Mouse (Mus musculus): ENCODE measurements around the gene Gemin2. TPM values are rescaled to one million over a fixed set of nuclear protein-coding genes. Genes with fewer than 3 reads are reported as not detected.

Gemin2 gene
- polyA plus RNA-seq, 1 experiment: 2.9 TPM

DNA sequence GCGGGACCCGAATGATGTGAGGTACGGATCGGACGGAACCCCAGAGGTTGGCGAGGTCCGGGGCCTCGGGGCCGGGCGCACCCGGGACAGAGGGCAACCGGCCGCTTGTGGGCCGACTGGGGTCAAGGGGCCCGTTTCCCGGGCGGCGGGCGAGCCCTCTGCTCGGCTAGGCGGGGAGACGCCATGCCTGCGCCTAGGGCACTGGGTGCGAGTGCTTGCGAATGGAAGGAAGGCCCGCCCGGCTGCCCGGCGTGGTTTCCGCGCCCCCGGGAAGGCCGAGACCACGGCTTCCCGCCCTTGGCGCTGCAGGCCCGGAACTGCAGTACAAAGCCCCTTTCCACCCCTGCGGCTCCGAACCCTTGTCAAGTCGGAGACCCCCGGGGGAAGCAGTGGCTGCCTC, 53.9 kb downstream of the Gemin2 start:
- WGBS: 0% methylated on average over 41 of the region's 41 CpGs
- Histone ChIP-seq H3K4me3 (replicated peaks; ENCODE audit: extremely low read depth, low read depth, low read length) (peak overlapping the region; percentile 96), H3K4me1 (ENCODE audit: control insufficient read depth, insufficient read depth, low read length) (peaks cover 4% of the 10 kb centered on the region)
- DNase-seq: no peak
- TF ChIP-seq POLR2A (IDR thresholded peaks at IDR 0.05; ENCODE audit: borderline replicate concordance, extremely low read depth, low read depth, low read length) (no peak), CTCF (IDR thresholded peaks at IDR 0.05; ENCODE audit: insufficient read depth, low read length) (no peak)

- Histone ChIP-seq H3K4me3 (replicated peaks; ENCODE audit: extremely low read depth, low read depth, low read length) (no peak overlapping the region), H3K4me1 (ENCODE audit: control insufficient read depth, insufficient read depth, low read length) (peaks cover 4% of the 10 kb centered on the region)
- no peak for DNase-seq
- TF ChIP-seq CTCF (IDR thresholded peaks at IDR 0.05; ENCODE audit: insufficient read depth, low read length): no peak
- WGBS: 87% methylated on average over 13 of the region's 13 CpGs
These were observed 55.6 kb downstream of the Gemin2 start for GRCm38 (mm10) chr12:59068791-59069190.

DNA sequence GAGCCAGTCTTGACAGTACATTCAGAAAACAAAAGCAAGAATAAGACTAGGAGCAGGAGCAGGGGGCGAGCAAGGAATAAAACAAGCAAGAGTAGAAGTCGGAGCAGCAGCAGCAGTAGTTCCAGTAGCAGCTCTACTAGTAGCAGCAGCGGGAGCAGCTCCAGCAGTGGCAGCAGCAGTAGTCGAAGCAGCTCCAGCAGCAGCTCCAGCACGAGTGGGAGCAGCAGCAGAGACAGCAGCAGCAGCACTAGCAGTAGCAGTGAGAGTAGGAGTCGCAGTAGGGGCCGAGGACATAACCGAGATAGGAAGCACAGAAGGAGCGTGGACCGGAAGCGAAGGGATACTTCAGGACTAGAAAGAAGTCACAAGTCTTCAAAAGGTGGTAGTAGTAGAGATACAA, 59.1 kb downstream of the Gemin2 start:
- TF ChIP-seq POLR2A (IDR thresholded peaks at IDR 0.05; ENCODE audit: borderline replicate concordance, extremely low read depth, low read depth, low read length) (no peak), CTCF (IDR thresholded peaks at IDR 0.05; ENCODE audit: insufficient read depth, low read length) (no peak)
- Histone ChIP-seq H3K4me1 (ENCODE audit: control insufficient read depth, insufficient read depth, low read length) (no peaks in the 10 kb centered on the region), H3K4me3 (replicated peaks; ENCODE audit: extremely low read depth, low read depth, low read length) (no peak overlapping the region)
- 80% methylated on average over 11 of the region's 11 CpGs for WGBS
- DNase-seq: no peak

- H3K4me1 ChIP-seq (ENCODE audit: control insufficient read depth, insufficient read depth, low read length): no peaks in the 10 kb centered on the region
- no peak overlapping the region for H3K4me3 ChIP-seq (replicated peaks; ENCODE audit: extremely low read depth, low read depth, low read length)
- no peak for DNase-seq
These were observed 60.9 kb downstream of the Gemin2 start for GRCm38 (mm10) chr12:59074052-59074451.

DNA sequence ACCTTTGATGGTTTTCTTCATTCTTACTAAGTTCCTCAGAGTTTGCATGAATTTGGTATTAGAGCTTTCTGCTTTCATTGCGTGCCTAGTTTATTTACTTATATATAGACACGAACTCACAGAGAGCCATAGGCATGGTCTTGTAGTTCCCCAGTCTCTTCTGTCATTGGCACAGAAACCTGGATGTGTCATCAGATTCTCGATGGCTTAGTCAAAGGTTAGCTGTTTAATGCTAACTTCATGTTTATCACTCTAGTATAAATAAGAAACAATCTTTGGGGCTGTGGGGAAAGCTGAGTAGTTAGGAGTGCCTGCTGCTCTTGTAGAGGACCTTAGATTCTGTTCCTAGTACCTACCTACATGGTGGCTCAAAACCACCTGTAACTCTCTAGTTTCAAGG, 63.8 kb downstream of the Gemin2 start:
- no peak for DNase-seq
- TF ChIP-seq CTCF (IDR thresholded peaks at IDR 0.05; ENCODE audit: insufficient read depth, low read length) (no peak), POLR2A (IDR thresholded peaks at IDR 0.05; ENCODE audit: borderline replicate concordance, extremely low read depth, low read depth, low read length) (no peak)
- Histone ChIP-seq H3K4me3 (replicated peaks; ENCODE audit: extremely low read depth, low read depth, low read length) (no peak overlapping the region), H3K4me1 (ENCODE audit: control insufficient read depth, insufficient read depth, low read length) (no peaks in the 10 kb centered on the region)
- 77% methylated on average over 3 of the region's 3 CpGs for WGBS

More at GRCm38 (mm10) chr12:59074052-59074451, 60.9 kb downstream of the Gemin2 start:
- TF ChIP-seq POLR2A (IDR thresholded peaks at IDR 0.05; ENCODE audit: borderline replicate concordance, extremely low read depth, low read depth, low read length): no peak
- TF ChIP-seq CTCF (IDR thresholded peaks at IDR 0.05; ENCODE audit: insufficient read depth, low read length): no peak
- WGBS: 75% methylated on average over 3 of the region's 3 CpGs

- TF ChIP-seq CTCF (IDR thresholded peaks at IDR 0.05; ENCODE audit: insufficient read depth, low read length): no peak
- TF ChIP-seq POLR2A (IDR thresholded peaks at IDR 0.05; ENCODE audit: borderline replicate concordance, extremely low read depth, low read depth, low read length): no peak
- no peak for DNase-seq
- Histone ChIP-seq H3K4me1 (ENCODE audit: control insufficient read depth, insufficient read depth, low read length) (no peaks in the 10 kb centered on the region), H3K4me3 (replicated peaks; ENCODE audit: extremely low read depth, low read depth, low read length) (no peak overlapping the region)
- 91% methylated on average over 3 of the region's 3 CpGs for WGBS
These were observed 64.7 kb downstream of the Gemin2 start for GRCm38 (mm10) chr12:59077883-59078282.

Other genes with a start within 250 kb of the Gemin2 start
- 8.6 and 13.0 TPM in 2 replicates for gene Sec23a, start 1.4 kb upstream of the Gemin2 start, polyA plus RNA-seq (2012; rRNA removed)
- gene Trappc6b, start 48.1 kb downstream of the Gemin2 start, polyA plus RNA-seq (2012; rRNA removed): 87.9 and 113 TPM in 2 replicates
- 12.4 and 18.6 TPM in 2 replicates for gene Pnn, start 53.5 kb downstream of the Gemin2 start, polyA plus RNA-seq (2012; rRNA removed)
- gene Mia2, start 82.4 kb downstream of the Gemin2 start, polyA plus RNA-seq (2012; rRNA removed): 19.7 and 32.8 TPM in 2 replicates
- gene Fbxo33, start 206.3 kb downstream of the Gemin2 start, polyA plus RNA-seq (2012; rRNA removed): 5.5 and 11.3 TPM in 2 replicates